Mouse (Mus musculus): ENCODE results near the gene Psmb7.

Gene Psmb7

DNA sequence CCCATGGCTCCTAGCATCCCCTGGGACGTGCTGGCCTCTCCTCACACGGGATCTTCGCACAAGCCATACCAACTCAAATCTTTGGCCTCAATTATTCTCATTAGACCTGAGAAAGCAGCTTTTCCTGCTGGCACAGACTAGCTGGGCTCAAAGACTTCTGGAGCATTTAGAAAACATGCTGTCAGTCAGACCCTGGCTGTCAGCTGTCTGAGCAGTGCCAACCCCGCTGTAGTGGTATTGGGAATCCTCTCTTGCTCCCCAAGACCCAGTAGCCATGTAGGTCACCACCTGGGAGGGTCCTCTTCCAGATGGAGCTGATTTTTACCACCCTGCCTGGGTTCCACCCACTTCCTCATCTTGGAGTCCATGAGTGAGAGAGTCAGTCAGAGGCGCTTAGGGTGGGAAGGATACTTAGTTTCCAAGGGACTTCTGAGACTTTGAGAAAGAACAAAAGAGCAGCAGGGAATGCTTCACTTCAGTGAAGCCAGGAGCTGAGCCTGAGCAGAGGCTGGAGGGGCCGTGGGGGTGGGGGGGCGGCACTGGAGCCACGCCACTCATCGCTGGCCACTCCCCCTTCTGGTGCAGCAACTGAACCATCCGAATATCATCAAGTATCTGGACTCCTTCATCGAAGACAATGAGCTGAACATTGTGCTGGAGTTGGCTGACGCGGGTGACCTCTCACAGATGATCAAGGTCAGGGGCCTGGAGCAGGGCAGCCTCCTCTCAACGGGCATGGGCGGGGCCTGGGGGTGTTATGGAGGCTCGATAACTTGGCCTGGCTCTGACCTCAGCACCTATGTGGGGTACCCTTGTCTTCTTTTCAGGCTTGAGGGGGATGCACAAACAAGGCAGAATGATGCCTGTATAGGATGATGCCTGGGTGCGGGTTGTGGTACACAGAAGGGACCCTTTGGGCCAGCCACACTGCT lies 83.3 kb downstream of the Psmb7 start:
- in situ Hi-C loops (cut with MboI; ENCODE audit: low pct_unique_long_range_greater_than_20kb in 1 of 2, low sequenced_read_pairs in 2 of 2, unreplicated experiment in 1 of 2): no loop called here

DNA sequence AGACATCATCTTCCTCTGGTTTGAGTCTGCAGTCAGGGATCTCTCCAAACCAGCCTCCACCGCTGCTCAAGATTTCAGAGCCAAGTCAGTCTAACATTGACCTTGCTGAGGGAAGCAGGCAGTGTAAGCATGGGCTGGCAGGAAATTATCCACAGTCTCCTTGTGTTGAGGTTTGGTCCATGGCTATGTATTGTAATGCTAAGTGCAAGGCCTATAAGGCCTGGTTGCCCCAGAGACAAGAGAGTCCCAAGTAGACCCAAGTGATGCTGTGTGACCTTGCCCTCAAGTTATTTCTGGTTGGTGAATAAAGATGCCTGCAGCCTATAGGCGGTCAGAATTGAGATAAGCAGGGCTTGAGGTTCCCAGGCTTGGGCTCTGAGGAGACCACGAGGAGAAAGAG lies 87.2 kb downstream of the Psmb7 start:
- in situ Hi-C loops (cut with MboI; ENCODE audit: low pct_unique_long_range_greater_than_20kb in 1 of 2, low sequenced_read_pairs in 2 of 2, unreplicated experiment in 1 of 2): no loop called here

DNA sequence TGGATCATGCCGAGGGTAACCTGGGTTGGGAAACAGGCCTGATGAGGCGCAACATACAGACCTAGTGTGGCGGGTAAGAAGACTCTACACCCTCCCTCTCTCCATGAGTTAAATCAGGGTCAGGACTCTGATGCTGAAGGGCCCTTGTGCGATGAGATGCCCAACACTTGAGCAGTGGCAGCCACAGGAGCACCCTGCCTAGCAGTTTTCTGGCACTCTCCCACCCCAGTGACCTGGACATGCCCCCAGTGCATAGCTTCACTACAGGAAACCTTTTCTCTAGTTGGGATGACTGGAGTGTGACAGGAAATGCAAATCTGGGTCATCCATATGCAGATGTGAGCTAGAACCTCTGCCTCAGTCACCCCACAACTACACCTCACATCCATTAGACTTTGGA lies 88.2 kb downstream of the Psmb7 start:
- in situ Hi-C loops (cut with MboI; ENCODE audit: low pct_unique_long_range_greater_than_20kb in 1 of 2, low sequenced_read_pairs in 2 of 2, unreplicated experiment in 1 of 2): no loop called here

DNA sequence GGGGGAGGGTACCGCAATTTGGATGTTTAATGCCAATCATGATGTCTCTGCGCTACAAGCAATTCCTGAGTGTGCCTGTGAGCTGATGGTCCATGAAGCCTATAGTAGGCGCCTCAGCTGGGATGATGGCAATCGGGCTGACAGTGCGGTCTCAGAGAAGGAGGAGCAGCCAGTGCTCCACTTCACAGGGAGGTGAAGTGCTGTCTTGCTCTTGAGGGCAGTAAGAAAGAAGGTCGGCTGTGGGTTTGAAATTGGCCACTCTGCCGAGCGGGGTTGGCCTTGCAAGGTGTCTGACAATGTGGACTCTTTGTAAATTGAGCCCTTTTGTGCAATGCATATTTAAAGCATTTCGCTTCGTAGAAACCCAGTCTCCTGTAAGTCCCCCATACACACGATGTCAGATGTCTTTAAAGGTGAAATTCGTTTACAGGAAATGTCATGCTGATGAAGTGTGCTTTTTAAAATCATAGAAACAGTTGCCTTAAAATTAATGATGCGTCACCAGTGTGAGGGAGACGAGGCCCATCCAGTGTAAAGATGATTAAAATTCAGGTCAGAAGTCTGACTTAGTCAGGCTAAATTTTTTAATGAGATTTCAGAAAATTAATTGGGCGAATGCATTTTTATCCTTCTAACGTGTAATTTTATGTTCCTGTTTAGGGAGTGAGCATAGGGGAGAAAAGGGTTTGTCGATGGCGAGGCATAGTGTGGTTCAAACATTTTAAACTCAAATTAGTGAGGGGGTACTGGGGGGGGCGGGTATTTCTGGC lies 89.5 kb downstream of the Psmb7 start:
- in situ Hi-C loops (cut with MboI; ENCODE audit: low pct_unique_long_range_greater_than_20kb in 1 of 2, low sequenced_read_pairs in 2 of 2, unreplicated experiment in 1 of 2): no loop called here

DNA sequence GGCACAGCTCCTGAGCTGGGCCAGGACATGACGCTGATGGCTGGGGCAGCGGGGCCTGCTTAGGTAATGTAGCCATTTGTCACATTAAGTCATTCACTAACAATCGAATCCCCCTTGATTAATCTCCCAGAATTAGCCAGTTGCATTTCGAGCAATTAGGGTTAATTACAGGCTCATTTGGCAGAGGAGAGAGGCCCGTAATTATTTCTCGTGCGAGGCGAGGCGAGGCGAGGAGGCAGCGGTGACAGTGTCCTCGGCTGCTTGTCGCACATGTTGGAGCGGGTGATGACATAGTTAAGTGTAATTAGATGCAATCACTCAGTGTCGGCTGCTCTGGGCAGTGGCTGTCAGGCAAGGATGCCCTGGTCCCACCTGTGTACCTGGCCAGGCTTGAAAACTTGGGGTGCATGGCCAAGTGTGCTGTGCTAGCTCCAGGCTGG lies 91.9 kb downstream of the Psmb7 start:
- in situ Hi-C loops (cut with MboI; ENCODE audit: low pct_unique_long_range_greater_than_20kb in 1 of 2, low sequenced_read_pairs in 2 of 2, unreplicated experiment in 1 of 2): no loop called here

DNA sequence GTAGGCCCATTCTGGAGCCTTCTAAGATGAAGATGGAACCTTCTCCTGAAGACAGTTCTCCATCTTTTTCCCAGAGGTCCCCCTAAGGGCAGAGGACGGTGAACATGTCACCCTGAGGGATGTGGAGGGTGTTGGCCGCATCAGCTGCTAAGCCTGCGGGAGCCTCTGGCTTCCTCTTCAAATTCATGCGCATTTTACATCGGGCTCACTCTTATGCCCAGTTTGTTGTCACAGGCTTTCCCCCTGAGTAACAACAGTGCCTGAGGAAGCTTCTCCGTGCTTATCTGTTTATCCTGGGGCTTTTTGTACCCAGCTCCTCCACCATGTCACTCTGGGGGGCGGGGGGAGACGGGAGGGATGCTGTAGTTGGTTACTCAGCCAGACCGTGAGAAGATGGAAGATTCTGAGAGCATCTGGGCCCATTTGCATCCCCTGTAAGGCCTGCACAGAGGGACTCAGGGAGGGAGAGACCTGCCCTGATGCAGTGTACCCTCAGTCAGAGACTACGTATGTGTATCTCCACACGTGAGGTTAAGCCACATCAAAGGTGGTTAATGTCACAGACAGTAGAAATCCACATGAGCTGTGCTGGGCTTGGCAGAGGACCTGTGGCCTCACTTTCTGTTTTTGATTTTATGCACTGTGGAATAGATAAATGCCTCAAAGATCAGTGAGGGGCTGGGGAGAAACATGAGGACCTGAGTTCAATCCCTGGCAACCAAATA lies 95.9 kb downstream of the Psmb7 start:
- in situ Hi-C loops (cut with MboI; ENCODE audit: low pct_unique_long_range_greater_than_20kb in 1 of 2, low sequenced_read_pairs in 2 of 2, unreplicated experiment in 1 of 2): no loop called here

DNA sequence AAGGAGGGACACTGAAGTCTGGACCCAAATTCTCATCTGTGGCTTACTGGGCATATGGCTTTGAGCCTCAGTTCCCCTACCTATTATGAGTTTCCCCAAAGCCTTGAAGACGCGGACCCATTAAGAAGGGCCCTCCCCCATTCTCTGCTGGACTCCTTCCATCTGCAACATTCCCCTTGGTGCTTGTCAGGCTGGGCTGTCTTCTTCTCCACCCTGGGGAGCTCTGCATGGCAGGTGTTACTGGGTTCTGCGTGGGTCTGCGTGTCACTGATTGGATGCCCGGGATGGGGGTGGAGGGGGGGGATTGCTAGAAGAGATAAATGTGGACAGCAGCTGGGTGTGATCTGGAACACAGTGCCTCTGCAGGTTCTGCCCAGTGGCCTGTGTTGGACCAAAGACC lies 97.1 kb downstream of the Psmb7 start:
- in situ Hi-C loops (cut with MboI; ENCODE audit: low pct_unique_long_range_greater_than_20kb in 1 of 2, low sequenced_read_pairs in 2 of 2, unreplicated experiment in 1 of 2): no loop called here

DNA sequence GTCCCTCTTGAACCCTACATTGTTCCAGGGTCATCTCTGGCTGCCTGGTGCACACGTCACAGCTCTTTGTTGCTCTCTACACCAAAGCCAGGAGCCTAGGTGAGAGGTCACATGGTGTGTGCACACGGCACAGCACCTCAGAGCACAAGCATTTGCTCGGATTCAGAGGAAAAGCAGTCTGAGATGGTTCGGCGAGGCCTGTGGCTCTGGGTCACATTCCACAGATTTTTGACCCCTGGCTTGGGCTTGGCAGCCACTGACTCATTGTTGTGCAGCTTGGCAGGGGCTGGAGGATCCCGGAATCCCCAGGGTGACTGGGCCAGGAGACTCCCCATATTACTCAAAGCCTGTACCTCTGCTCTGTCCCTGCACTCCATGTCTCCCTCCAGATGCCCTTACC lies 97.7 kb downstream of the Psmb7 start:
- in situ Hi-C loops (cut with MboI; ENCODE audit: low pct_unique_long_range_greater_than_20kb in 1 of 2, low sequenced_read_pairs in 2 of 2, unreplicated experiment in 1 of 2): no loop called here

DNA sequence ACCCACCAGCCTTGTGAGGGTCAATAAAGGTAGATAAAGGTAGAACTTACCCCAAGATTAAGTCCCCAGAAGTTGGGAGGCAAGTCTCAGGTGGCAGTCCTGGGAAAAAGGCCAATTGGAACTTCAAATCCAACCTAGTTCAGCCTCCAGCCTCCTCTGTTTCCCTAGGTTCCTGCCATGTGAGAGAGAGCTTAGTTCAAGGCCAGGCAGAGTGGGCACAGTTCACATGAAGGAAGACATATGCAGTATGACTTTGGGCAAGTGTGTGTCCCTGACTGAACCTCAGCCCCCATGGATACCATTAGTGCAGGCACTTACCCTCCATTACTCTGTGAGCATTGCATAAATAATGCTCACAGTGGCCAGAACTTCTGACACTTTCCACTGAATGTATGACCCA lies 98.2 kb downstream of the Psmb7 start:
- in situ Hi-C loops (cut with MboI; ENCODE audit: low pct_unique_long_range_greater_than_20kb in 1 of 2, low sequenced_read_pairs in 2 of 2, unreplicated experiment in 1 of 2): no loop called here

DNA sequence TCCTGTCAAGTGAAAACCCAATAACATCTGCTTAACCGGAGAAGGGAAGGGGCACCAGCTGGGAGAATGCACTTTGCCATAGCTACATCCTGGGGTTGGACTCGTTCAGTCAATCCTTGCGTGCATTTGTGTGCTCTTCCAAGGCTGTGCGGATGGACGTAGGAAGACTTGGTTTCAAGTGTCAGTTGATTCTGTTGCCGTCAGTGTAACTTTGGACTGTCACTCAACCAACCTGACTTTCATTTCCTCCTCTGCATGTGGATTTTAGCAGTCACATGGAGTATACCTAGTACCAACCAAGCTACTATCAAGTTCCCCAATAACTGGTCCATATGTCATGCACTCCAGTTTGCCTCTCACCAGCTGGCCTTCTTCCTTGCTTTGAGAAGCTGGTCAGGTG lies 98.9 kb downstream of the Psmb7 start:
- in situ Hi-C loops (cut with MboI; ENCODE audit: low pct_unique_long_range_greater_than_20kb in 1 of 2, low sequenced_read_pairs in 2 of 2, unreplicated experiment in 1 of 2): no loop called here

DNA sequence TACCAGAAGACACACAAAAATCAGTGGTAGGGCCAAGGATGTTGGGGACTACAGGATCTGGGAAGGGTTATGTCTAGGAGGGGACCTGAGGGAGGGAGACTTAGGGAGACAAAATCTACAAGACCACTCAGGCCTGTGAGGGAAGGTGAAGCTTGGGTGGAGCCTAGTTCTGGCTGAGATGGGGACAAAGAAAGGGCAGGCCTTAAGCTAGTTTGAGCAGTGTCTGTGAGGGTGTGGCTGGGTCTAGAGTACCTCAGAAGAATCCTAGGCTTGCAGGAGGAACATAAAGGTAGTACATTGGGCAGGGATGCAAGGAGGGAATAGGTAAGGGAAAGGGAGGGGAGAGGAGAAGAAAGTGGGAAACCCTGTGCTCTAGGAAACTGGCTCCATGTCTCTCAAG lies 99.5 kb downstream of the Psmb7 start:
- in situ Hi-C loops (cut with MboI; ENCODE audit: low pct_unique_long_range_greater_than_20kb in 1 of 2, low sequenced_read_pairs in 2 of 2, unreplicated experiment in 1 of 2): no loop called here

DNA sequence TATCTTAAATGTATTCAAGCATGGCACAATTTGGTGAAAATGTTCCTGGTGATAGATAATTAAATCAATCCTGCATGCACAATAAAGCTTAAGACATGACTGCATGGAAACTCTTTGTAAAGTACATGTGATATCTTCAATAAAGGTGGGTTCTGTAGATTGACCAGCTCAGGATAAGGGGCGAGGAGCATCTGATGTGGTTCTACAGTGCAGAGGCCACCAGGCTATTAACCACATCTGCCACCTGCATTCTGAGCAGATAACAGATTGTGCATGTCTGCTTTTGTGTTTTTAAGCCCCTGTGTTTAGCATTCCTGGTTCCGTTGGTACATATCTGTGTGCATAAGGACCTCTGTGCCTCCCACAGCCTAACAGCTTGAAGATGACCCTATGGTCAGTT lies 100.7 kb downstream of the Psmb7 start:
- in situ Hi-C loops (cut with MboI; ENCODE audit: low pct_unique_long_range_greater_than_20kb in 1 of 2, low sequenced_read_pairs in 2 of 2, unreplicated experiment in 1 of 2): no loop called here

DNA sequence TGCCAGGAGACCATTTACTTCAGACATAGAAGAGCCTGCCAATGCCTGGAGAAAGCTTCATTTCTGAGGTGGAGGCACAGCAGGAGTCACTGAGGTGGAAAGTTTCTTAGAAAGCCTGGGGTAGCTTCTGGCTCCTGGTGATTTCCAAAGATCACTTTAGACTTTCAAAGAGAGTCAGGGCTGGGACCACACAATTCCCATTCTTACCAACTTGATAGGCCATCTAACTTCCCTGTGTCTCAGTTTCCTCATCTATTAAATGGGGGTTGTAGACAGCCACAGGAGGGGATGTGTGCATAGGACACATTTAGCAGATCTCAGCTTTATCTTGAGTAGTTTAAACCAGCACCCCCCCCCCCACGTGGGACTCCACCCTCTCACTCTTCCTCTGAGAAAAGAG lies 101.5 kb downstream of the Psmb7 start:
- in situ Hi-C loops (cut with MboI; ENCODE audit: low pct_unique_long_range_greater_than_20kb in 1 of 2, low sequenced_read_pairs in 2 of 2, unreplicated experiment in 1 of 2): no loop called here

DNA sequence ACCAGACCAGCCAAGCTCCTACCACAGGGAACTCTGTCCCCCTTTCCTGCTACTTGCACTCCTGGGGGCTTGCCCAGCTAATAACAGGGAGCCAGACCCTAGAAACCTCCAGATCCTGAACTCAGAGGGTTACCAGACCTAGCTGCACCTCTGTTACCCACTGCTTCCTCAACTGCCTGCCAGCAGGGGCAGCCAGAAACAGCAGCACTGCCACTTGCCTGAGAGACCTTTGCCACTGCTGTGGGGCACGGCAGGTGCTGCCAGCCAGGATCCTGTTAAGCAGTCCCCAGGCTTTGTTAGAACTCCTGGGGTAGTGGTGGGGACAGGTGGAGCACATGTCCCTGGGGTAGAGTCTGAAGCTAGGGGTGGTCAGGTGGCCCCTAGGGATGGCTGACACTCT lies 102.3 kb downstream of the Psmb7 start:
- in situ Hi-C loops (cut with MboI; ENCODE audit: low pct_unique_long_range_greater_than_20kb in 1 of 2, low sequenced_read_pairs in 2 of 2, unreplicated experiment in 1 of 2): no loop called here

DNA sequence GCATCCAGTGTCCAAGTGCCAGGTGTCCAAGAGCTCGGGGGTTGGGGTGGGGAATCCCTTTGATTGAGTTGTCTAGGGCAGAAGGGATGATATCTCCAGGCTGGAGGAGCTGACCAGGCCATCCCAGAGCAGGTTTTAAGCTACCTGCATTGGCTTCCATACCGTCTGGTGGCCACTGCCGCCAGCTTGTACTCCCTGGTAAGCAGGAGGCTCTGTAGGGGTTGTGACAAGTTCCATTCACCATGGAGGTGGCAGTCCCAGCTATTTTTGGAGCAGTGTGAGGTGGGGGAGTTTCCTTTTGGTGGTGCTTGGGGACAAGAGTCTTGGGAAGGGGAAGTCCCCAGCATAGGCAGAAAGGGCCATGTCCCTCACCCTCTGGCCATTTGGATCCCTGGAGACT lies 102.8 kb downstream of the Psmb7 start:
- in situ Hi-C loops (cut with MboI; ENCODE audit: low pct_unique_long_range_greater_than_20kb in 1 of 2, low sequenced_read_pairs in 2 of 2, unreplicated experiment in 1 of 2): no loop called here

DNA sequence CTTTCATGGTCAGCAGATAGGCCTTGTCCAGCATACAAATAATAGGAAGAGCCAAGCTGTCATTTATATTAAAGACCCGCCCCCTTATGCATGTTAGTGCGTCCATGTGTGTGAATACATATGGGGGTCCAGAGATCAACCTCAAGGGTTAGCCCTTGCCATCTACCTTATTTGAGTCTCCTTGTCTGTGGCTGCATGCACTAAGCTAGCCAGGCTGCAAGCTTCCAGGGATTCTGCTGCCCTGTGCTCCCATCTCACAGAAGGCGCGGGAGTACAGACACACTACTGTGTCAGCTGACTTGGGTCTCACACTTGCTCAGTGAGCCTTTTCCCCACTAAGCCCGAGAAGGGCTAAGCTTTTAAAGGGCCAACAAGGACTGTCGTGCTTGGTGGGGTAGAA lies 103.2 kb downstream of the Psmb7 start:
- in situ Hi-C loops (cut with MboI; ENCODE audit: low pct_unique_long_range_greater_than_20kb in 1 of 2, low sequenced_read_pairs in 2 of 2, unreplicated experiment in 1 of 2): no loop called here

DNA sequence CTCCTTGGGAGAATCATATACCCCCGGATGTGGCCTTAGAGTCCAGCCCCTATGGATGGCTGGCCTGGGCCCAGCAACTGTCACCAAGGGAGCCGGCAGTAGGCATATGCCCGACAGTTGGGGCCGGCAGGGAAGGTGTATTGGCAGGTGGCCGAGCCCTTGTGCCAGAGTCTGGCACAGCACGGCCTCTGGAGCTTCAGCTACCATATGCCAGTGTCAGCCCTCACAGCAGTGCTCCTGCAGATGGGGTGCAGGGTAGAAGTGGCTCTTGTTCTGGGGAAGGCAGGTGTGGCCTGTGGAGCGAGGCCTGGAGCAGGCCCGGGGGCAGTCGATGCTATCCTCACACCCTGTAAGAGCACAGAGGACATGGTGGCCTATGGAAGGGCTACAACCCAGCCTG lies 104.2 kb downstream of the Psmb7 start:
- in situ Hi-C loops (cut with MboI; ENCODE audit: low pct_unique_long_range_greater_than_20kb in 1 of 2, low sequenced_read_pairs in 2 of 2, unreplicated experiment in 1 of 2): no loop called here
